Mouse (Mus musculus) midbrain, embryonic 16.5 days (tissue): ENCODE results near the gene Cebpa. TPM values are rescaled to one million over a fixed set of nuclear protein-coding genes. Genes with fewer than 3 reads are reported as not detected.

Experiments
- ATAC-seq: fragments of 200-750 bp; cut with Nextera tagmentation; 2 replicates; pipeline ENCODE4 v1.8.0; 2017; ENCODE audit warnings: moderate TSS enrichment
- H3K27ac ChIP-seq: fragments of 300-500 bp; sonication (generic); 2 replicates; pipeline ENCODE4 v1.5.1; 2014; ENCODE audit warnings: mild to moderate bottlenecking, low read length, mixed read lengths
- H3K27me3 ChIP-seq: fragments of 300-500 bp; sonication (generic); 2 replicates; pipeline ENCODE4 v1.6.1; 2014; ENCODE audit warnings: low read depth, low read length, mixed read lengths; ENCODE audit not compliant: control insufficient read depth, insufficient read depth
- H3K36me3 ChIP-seq: fragments of 300-500 bp; sonication (generic); 2 replicates; pipeline ENCODE4 v1.6.1; 2014; ENCODE audit warnings: mild to moderate bottlenecking, low read length, moderate library complexity, mixed read lengths; ENCODE audit not compliant: control insufficient read depth, insufficient read depth
- H3K4me1 ChIP-seq: fragments of 300-500 bp; sonication (generic); 2 replicates; pipeline ENCODE4 v1.6.1; 2014; ENCODE audit warnings: mild to moderate bottlenecking, low read length, mixed read lengths; ENCODE audit not compliant: control insufficient read depth, insufficient read depth
- H3K4me2 ChIP-seq: fragments of 300-500 bp; sonication (generic); 2 replicates; pipeline ENCODE4 v1.6.1; 2014; ENCODE audit warnings: mild to moderate bottlenecking, low read length, mixed read lengths
- H3K4me3 ChIP-seq: fragments of 300-500 bp; sonication (generic); 2 replicates; pipeline ENCODE4 v1.5.1; 2014; ENCODE audit warnings: low read depth, mild to moderate bottlenecking, low read length, moderate library complexity, mixed read lengths
- H3K9ac ChIP-seq: fragments of 300-500 bp; sonication (generic); 2 replicates; pipeline ENCODE4 v1.6.1; 2014; ENCODE audit warnings: low read depth, low read length, mixed read lengths
- H3K9me3 ChIP-seq: fragments of 300-500 bp; sonication (generic); replicated peaks from 2 replicates; pipeline ENCODE4 v1.6.1; 2014; ENCODE audit warnings: mild to moderate bottlenecking, low read length, mixed read lengths; ENCODE audit not compliant: control insufficient read depth, poor library complexity, severe bottlenecking
- WGBS: fragments of 180-500 bp; shearing (Covaris S2); extraction: QIAGEN DNeasy Blood & Tissue Kit; methylation state at CpG from one replicate; pipeline ENCODE4 v1.1.7; 2014; 5-methylcytosine and 5-hydroxymethylcytosine counted together
- polyA plus RNA-seq: library from polyadenylated mRNA; unstranded; fragments of >200 nt; fragmentation: Nextera tagmentation; extraction: Ambion mirVana; gene quantifications from 2 replicates; pipeline ENCODE4 v1.2.1, GENCODE M21; 2015

Cebpa gene
- polyA plus RNA-seq, 1 experiment from 2014 or later: 0.33 TPM

DNA sequence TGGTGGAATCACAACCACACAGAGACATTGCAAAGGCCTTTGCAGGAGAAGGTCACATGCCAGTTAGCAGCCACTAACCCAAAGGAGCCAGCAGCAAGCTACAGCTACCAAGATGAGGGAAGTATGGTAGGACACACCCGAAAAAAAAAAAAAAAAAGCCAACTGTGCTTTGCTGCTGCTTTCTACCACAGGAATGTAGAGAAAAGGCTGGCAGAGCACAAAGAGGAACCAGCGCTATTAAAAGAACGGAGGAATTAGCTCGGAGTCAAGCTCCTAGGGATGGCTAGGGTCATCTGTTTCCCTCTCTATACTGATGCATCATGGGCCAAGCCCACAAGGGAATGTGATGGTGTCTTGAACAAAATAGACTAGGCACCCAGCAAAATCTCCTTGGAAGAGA, 20.3 kb upstream of the Cebpa start:
- no peaks in the 10 kb centered on the region for H3K4me1 ChIP-seq
- H3K9ac ChIP-seq: no peak overlapping the region
- WGBS: 78% methylated on average over 4 of the region's 4 CpGs
- no peak for ATAC-seq
- H3K36me3 ChIP-seq: no peaks in the 10 kb centered on the region
- H3K27me3 ChIP-seq: no peaks in the 10 kb centered on the region
- no peak overlapping the region for H3K27ac ChIP-seq
- H3K9me3 ChIP-seq: no peaks in the 10 kb centered on the region; the same call in 1 of the 2 replicates
- no peak overlapping the region for H3K4me2 ChIP-seq
- H3K4me3 ChIP-seq: no peak overlapping the region

DNA sequence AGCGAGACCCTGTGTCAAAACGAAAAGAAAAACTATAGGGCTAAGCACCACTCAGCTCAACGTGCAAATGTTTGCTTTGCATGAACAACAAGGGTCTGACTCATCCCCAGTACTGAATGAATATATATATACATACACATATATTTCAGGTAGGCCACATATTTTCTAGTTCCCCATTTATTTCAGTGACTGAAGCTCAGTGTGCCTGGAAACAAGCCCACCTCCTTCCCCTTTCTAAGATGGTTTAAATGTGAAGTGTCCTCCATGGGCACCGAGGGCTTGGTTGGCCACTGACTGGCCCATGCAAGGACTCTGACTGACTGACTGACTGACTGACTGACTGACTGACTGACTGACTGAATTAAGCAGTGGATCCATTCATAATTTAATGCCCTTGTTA, 19.6 kb upstream of the Cebpa start:
- no peak overlapping the region for H3K9ac ChIP-seq
- H3K36me3 ChIP-seq: no peaks in the 10 kb centered on the region
- H3K27me3 ChIP-seq: no peaks in the 10 kb centered on the region
- 90% methylated on average over 4 of the region's 4 CpGs for WGBS
- no peaks in the 10 kb centered on the region; the same call in 1 of the 2 replicates for H3K9me3 ChIP-seq
- H3K27ac ChIP-seq: no peak overlapping the region
- no peak overlapping the region for H3K4me3 ChIP-seq
- no peaks in the 10 kb centered on the region for H3K4me1 ChIP-seq
- no peak for ATAC-seq
- H3K4me2 ChIP-seq: no peak overlapping the region

DNA sequence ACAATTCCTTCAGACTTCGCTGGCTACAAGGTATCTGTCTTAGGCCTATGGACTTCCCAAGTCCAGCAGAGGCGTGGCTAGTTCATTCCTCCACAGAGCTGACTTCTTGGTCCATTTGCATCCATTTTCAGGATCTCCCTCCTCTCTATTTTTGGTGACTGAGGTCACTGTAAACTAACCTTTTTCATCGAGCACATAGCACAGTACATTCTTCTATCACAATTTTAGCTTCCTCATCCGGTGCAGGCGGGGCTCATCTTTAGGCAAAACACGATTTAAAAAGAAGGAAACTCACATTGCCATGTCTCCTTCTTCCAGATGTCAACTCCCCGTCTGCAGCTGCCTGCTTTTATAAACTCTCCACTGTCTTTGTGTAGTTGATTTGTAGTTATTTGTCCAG, 12.5 kb upstream of the Cebpa start:
- no peaks in the 10 kb centered on the region for H3K4me1 ChIP-seq
- no peak overlapping the region for H3K4me2 ChIP-seq
- no peak for ATAC-seq
- no peaks in the 10 kb centered on the region for H3K36me3 ChIP-seq
- no peak overlapping the region for H3K27ac ChIP-seq
- H3K4me3 ChIP-seq: no peak overlapping the region
- H3K9ac ChIP-seq: no peak overlapping the region
- H3K9me3 ChIP-seq: no peaks in the 10 kb centered on the region; the same call in 1 of the 2 replicates
- WGBS: 82% methylated on average over 7 of the region's 7 CpGs
- H3K27me3 ChIP-seq: no peaks in the 10 kb centered on the region

DNA sequence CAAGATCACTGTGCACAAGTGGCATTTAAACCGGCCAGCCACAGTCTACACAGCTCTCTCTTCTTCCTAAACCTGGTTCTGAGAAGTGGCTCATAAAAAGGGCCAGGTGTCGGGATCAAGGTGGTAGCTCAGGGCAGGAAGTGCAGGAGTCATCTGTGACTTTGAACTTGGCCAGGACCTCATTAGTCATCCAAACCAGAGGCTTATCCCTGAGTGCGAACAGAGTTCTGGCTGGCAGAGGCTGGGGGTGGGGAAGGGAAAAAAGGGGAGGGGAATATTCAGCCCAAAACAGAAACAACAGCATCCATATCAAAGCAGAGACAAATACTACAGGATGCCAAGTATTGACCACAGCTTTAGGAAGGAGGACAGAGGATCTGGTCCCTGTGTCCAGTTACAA, 11.5 kb upstream of the Cebpa start:
- no peak for ATAC-seq
- Histone ChIP-seq H3K4me3 (no peak overlapping the region), H3K4me2 (no peak overlapping the region), H3K9ac (no peak overlapping the region), H3K36me3 (no peaks in the 10 kb centered on the region), H3K9me3 (no peaks in the 10 kb centered on the region; the same call in 1 of the 2 replicates), H3K27me3 (no peaks in the 10 kb centered on the region), H3K4me1 (no peaks in the 10 kb centered on the region), H3K27ac (no peak overlapping the region)
- 38% methylated on average over 3 of the region's 3 CpGs for WGBS

DNA sequence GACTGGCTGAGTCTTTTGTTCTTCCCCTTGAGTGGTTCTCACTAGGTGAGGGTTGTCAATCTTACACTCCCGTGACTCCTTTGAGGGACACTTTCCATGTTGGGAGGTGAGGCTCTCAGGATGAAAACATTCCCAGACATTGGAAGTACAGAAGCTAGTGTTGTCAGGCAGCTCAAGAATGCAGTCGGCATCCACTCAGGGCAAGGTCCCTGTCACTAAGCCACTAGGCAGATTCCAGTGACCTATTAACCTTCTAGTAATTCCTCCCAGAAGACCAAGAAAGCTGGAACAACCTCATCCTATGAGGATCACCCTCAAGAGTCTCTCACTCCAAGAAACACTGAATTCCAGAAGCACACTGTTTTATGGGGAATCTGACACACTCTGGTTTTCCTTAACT, 11.0 kb upstream of the Cebpa start:
- no peaks in the 10 kb centered on the region; the same call in 1 of the 2 replicates for H3K9me3 ChIP-seq
- H3K4me1 ChIP-seq: no peaks in the 10 kb centered on the region
- H3K36me3 ChIP-seq: no peaks in the 10 kb centered on the region
- no peak overlapping the region for H3K27ac ChIP-seq
- ATAC-seq: no peak
- WGBS: 32% methylated on average over 2 of the region's 2 CpGs
- no peak overlapping the region for H3K4me2 ChIP-seq
- no peak overlapping the region for H3K9ac ChIP-seq
- no peaks in the 10 kb centered on the region for H3K27me3 ChIP-seq
- no peak overlapping the region for H3K4me3 ChIP-seq

DNA sequence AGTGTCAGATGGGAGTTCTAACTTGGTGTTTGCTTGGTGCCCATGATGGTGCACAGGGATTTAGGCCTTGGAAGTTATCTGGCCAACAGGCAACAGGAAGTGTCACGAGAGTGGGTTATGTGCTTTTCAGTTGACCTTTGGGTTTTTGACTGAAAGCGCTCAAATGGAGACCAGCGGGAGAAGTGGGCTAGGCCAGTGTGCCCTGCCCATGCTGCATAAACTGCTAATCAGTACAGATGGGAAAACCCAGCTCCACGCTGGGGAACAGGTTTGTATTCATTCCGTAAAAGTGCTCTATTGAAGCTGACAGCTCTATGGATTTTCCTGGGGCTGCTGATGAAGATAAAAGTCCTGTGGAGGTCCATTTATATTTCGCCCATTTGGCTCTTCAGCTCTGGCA, 10.4 kb upstream of the Cebpa start:
- Histone ChIP-seq H3K27ac (no peak overlapping the region), H3K4me1 (no peaks in the 10 kb centered on the region), H3K4me2 (no peak overlapping the region), H3K9ac (no peak overlapping the region), H3K36me3 (no peaks in the 10 kb centered on the region), H3K9me3 (no peaks in the 10 kb centered on the region), H3K4me3 (no peak overlapping the region), H3K27me3 (no peaks in the 10 kb centered on the region)
- ATAC-seq: no peak
- WGBS: 64% methylated on average over 6 of the region's 6 CpGs

DNA sequence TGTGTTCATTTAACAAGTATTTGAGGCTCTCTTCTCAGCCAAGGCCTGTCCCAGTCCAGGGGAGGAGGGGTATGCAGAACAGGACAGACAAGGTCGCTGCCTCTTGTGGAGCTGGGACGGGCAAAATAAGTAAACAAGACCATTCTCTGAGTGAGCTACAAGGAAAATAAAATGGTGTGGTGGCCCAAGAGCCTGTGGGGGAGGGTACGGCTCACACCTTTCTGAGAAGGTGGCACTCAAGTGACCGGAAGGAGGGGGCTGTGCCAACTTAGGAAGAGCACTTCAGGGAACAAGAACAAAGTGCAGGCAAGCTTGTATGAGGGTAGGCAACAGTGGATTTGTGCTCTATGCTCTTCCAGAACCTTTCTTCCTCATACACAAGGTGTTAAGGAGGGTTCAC, 6.0 kb upstream of the Cebpa start:
- Histone ChIP-seq H3K4me3 (no peak overlapping the region), H3K4me2 (no peak overlapping the region), H3K9me3 (no peaks in the 10 kb centered on the region), H3K9ac (no peak overlapping the region), H3K27ac (no peak overlapping the region), H3K4me1 (peaks cover 8% of the 10 kb centered on the region), H3K36me3 (no peaks in the 10 kb centered on the region), H3K27me3 (peaks cover 25% of the 10 kb centered on the region)
- no peak for ATAC-seq
- WGBS: 73% methylated on average over 4 of the region's 4 CpGs

DNA sequence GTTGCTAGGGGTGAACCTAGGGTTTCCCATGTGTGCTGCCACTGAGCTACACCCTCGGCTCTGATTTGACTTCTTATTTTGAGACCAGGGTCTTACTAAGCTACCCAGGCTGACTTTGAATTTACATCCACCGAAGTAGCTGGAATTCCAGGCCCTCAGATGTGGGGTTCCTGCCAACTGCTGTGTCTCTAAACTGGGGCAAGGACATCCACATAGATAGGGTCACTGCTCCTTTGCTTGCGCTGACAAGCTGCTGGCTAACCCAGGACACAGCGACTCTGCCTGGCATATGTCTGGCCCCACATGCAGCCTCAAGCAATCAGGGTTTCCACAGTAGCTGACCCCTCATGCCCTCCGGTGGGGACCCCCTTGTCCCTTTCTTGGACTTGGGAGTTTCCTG, 5.4 kb upstream of the Cebpa start:
- Histone ChIP-seq H3K4me3 (no peak overlapping the region), H3K27me3 (peaks cover 27% of the 10 kb centered on the region), H3K4me1 (peaks cover 12% of the 10 kb centered on the region), H3K9ac (no peak overlapping the region), H3K4me2 (no peak overlapping the region), H3K36me3 (no peaks in the 10 kb centered on the region), H3K27ac (no peak overlapping the region), H3K9me3 (no peaks in the 10 kb centered on the region)
- 84% methylated on average over 5 of the region's 5 CpGs for WGBS
- ATAC-seq: no peak

DNA sequence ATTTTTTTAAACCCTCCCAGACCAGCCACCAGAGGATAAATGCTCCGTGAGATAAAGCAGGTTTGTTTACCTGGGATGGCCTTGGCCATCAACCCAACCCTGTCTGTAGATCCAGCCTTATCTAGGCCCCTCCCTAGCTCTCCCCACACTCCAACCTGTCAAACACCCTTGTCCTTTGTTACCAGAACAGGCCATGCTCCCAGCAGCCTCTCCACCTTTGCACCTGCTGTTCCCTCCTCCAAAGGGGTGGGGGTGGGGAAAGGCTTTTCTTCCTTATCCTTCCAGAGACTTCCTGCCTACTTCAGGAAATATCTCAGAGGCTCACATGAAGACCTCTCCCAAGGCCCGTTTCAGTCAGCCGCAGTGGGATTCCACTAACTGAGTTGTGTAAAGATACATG, 2.6 kb upstream of the Cebpa start:
- 51% methylated on average over 3 of the region's 3 CpGs for WGBS
- Histone ChIP-seq H3K4me1 (peaks cover 29% of the 10 kb centered on the region), H3K36me3 (no peaks in the 10 kb centered on the region), H3K27me3 (peaks cover 48% of the 10 kb centered on the region), H3K4me2 (no peak overlapping the region), H3K27ac (no peak overlapping the region), H3K4me3 (no peak overlapping the region), H3K9me3 (no peaks in the 10 kb centered on the region), H3K9ac (no peak overlapping the region)
- ATAC-seq: no peak

DNA sequence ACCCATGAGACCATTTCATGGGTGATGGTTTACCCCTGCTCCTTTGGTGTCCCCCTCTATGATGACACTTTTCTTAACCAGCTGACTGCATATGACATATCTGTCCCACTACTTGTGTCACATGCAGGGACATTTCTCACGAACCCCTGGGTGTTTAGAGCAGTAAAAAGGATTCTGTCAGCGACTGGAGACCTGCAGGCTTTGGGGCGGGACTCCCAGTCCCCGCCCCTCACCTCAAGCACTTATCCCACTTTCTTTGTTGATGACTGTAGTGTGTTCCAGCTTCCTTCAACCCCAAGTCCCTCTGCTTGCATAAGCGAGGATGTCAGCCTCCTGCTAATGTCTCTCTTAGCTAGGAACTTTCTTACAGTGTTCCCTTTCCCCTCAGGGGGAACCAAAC, 2.0 kb upstream of the Cebpa start:
- Histone ChIP-seq H3K9ac (no peak overlapping the region), H3K9me3 (no peaks in the 10 kb centered on the region), H3K36me3 (no peaks in the 10 kb centered on the region), H3K27ac (no peak overlapping the region), H3K4me3 (no peak overlapping the region), H3K27me3 (peaks cover 53% of the 10 kb centered on the region), H3K4me2 (no peak overlapping the region), H3K4me1 (peaks cover 29% of the 10 kb centered on the region)
- no peak for ATAC-seq
- 35% methylated on average over 5 of the region's 5 CpGs for WGBS
